Mouse (Mus musculus) thymus, postnatal 10 days (tissue): ENCODE measurements around the gene Gm20403.
"Not testable (repeated sequence)": the region's sequence is repeated elsewhere in the genome, so short reads cannot be mapped to it uniquely, and the experiment has no call there.

Experiments used
- DNase-seq, 2 experiments: peaks; one replicate each; pipeline ENCODE4 v3.0.0; 2021; ENCODE audit warnings: low spot score in 2 of 2

Gm20403 gene

DNA sequence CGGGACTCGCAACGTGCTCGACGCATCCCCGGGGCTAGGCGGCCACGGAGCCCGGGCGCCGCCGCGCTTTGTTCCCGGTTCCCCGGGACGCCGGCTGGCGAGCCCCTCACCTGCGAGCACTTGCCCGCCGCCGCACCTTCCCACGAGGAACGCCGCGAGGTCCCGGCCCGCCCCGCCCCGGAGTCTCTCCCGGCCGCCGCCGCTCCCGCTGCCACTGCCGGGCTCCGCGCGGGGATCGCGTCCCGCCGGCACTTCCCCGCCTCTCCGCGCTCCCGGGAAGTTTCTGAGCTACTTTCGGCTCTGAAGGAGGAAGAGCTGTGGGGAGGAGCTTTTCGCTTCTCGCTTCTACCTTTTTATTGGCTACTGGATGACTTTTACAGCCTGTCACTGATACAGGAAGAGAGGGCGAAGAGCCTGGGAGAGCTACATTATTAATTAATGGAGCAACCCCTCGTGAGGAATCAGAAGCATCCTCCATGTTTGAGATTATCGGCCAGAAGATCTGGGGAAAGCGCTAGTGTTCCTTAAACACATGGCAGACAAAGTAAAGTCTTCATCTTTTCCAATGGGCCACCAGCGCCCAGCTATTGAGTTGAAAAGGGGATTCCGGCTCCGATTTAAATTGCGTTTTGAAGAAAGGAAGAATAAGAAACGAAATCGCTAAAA is at the start of gene Gm20403:
Gene Gm20403, minus strand, starts transcription at position 478 of the 666 bp plus-strand sequence.
- peak; percentile 21 to 34 for DNase-seq

- no peak for DNase-seq
Observed at GRCm38 (mm10) chr12:55027088-55027487, 40.8 kb upstream of the Gm20403 start.

DNA sequence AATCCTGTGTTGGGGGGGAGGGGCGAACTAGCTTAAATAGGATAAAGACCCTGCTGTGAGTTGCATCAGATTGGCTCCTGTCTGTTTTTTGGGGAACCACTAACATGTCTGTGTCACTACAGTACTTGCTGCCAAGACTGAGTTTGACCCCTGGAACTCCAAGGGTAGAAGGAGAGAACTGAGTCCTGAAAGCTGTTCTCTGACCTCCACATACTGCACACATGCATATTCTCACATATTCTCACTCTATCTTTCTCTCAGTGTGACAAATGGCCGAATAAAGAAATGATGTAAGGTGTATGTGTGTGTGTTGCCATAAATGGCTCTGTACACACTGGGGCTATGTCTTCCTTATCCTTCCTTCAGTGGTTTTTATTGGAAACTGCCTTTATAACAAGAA is 37.0 kb upstream of the Gm20403 start:
- no peak for DNase-seq

DNA sequence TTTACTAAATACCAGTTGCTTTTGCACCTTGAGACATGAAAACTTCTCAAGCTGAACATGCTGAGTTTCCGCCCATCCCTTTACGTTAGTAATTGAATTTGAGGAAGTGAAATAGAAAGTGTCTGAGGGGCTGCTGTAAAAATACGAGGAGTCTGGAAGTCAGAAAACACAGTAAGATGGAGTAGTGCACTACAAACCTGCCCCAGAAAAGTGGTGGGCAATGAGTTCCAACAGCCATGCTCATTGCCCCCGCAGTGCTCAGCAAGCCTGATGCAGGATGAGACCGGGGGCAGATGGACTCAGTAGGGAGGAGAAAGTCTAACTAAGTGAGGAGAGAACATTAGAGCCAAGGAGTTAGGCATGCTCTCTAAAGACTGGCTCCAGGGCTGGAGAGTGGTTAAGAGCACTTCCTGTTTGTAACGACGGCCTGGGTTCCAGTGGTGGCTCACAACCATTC is 33.1 kb upstream of the Gm20403 start:
- no peak for DNase-seq

DNA sequence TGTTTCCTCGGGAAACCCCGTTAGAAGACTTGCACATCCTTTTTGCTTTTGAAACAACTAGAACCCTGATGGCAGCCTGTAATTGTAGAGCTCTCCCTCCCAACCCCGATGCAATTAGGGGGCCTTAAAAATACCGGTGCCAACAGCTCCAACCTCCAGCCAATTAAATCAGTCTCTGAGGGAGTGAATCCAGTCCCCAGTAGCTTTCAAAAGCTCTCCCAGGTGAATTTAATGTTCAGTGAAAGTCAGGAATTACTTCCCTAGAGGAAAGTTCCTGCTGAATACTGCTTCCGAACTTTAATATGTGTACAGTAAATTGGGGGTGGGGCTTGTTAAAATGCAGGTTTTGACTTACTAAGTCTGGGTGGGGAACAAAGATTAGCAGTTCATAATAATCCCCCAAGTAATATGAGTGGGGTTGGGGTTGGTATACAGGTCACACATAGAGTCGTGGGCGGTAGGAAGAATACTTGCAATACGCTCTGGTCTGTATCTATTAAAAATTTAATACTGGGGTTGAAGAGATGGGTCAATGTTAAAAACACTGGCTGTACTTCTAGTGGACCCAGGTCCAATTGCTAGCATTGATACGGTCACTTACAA is 30.9 kb upstream of the Gm20403 start:
- no peak for DNase-seq

DNA sequence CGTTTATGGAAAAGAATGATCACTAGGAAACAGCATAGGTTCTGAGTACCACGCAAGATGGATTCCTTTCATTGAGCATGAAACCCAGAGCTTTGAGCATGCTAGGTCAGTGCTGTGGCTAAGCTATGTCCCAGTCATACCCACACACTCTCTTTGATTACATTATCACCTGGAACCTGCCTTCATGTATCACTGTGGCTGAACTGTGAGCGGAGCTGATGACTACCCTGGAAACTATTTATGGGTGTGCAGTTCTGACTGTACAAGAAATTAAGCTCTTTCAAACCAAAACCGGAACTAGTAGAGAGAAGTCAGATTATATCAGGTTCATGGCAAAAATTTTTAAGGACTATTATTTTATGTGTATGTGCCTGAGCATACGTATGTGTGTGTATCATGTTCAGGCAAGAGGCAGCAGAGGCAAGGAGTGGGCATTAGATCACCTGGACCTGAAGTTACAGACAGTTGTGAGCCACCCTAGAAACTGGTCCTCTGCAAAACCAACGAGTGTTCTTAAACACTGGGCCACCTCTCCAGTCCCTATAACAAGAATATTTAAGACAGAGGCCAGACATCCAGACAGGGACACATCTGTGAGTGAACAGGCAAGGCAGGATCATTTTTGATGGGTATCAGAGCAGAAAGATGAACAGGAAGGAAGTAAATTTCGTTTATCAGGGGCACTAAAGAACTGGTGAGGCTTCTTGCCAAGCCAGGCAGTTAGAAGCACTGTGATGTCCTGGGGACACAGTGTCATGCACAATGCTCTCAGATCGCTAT is 30.2 kb upstream of the Gm20403 start:
- no peak for DNase-seq

DNA sequence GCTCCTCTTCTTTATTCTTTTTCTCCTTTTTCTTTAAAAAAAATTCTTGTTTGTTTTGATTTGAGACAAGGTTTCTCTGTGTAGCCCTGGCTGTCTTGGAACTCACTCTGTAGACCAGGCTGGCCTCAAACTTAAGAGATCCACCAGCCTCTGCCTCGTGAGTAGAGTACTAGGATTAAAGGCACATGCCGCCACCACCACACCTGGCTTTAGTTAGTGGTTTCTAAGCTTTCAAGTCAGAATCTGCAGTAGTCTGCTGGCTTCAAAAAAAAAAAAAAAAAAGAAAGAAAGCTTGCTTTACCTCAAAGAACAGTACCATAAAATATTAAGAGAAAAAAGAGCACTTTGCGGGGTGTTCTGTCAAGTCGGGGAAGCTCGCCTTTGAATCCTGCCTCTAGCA is 29.1 kb upstream of the Gm20403 start:
- DNase-seq: peak; percentile 60 to 68

- DNase-seq: no peak
Observed at GRCm38 (mm10) chr12:55013626-55014398, 27.5 kb upstream of the Gm20403 start, which contains the start of gene Baz1a. Baz1a (minus strand) TSS chr12:55014348.

DNA sequence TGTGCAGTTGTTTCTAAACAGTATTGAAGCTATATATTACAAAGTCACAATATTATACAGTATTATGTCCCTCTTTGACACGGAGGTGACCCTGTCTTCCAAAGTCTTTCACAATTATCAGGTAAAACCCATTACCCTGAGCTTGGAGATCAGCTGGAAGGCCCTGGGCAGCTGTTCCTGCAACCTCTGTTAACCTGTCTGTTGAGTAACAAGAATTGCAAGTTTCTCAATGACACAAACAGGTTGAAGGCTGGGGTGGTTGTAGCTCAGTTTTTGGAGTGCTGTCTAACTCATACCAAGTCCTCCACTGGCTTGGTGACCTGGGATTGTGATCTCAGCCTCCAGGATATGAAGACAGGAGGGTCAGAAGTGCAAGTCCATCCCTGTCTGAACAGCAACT is 26.7 kb upstream of the Gm20403 start:
- no peak for DNase-seq

GRCm38 (mm10) chr12:55007361-55008008 is 21.2 kb upstream of the Gm20403 start:
- no peak for DNase-seq

DNA sequence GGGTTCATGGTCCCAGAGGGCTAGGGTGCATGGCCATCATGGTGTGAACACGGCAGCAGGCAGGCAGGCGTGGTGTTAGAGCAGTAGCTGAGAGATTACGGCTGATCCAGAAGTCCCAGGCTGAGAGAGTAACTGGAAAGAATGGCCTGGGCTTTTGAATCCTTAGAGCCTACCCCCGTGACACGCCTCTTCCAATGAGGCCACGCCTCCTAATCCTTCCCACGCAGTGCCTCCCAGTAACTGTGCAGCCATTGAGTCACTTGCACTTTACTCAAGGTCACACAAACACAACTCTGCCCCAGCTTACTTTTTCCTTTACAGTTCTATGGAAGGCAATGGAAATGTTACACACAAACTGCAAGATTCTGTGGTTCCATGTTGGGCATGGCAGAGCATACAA is 19.7 kb upstream of the Gm20403 start:
- no peak for DNase-seq

- no peak for DNase-seq
Observed at GRCm38 (mm10) chr12:55004396-55004795, 18.1 kb upstream of the Gm20403 start.

DNA sequence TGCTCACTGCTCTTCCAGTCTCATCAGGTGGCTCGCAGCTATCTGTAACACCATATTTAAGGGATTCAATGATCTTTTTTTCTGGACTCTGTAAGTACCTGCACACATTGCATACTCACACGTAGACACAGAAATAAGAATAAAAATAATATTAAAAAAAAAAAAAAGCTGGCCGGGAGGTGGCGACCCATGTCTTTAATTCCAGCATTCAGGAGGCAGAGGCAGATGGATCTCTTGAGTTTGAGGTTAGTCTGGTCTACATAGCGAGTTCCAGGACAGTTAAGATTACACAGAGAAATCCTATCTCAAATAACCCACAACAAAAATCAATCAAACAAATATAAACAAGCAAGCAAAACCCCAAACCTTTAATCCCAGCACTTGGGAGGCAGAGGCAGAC is 17.5 kb upstream of the Gm20403 start:
- DNase-seq: no peak

GRCm38 (mm10) chr12:55002532-55002931 is 16.2 kb upstream of the Gm20403 start:
- not testable (repeated sequence) for DNase-seq

- DNase-seq: peak; percentile 51 to 57
Observed at GRCm38 (mm10) chr12:54999016-54999690, 12.8 kb upstream of the Gm20403 start.

- no peak for DNase-seq
Observed at GRCm38 (mm10) chr12:54998411-54998810, 12.1 kb upstream of the Gm20403 start.

GRCm38 (mm10) chr12:54996979-54997474 is 10.7 kb upstream of the Gm20403 start:
- DNase-seq: no peak

- no peak for DNase-seq
Observed at GRCm38 (mm10) chr12:54995965-54996364, 9.6 kb upstream of the Gm20403 start.

DNA sequence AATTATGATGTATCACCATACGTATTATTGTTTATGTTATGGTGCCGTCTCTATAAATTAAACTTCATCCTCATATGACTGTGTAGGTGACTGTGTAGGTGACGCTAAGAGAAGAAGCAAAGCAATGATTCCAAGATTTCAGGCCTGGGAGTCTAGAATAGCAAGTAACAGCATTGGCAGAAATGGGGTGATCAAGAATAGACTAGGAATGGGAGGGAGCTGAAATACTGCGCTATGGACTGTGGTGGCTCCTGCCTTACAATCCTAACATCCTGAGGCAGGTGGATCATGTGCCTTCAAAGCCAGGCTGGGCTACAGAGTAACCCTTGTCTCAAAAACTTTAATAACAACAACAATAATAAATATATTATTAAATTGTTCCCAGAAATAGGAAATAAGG is 8.1 kb upstream of the Gm20403 start:
- DNase-seq: no peak

DNA sequence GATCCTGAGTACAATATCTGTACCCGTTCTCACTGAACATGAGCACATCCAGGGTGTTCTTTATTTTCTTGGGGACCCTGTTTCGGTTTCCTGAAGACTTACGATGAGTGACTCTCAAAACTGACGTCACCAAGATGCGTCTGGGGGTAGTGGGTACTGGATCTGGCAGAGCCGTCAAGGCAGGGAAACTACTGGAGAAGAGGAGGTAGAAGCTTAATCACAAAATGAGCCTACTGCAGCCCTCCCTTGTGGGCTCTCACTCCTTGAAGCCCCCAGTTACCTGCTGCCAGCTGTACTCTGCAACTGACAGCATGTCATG is 7.7 kb upstream of the Gm20403 start:
- no peak for DNase-seq
